Mouse (Mus musculus): Measurements from ENCODE around the gene Usp20.
"Not testable (repeated sequence)": the region's sequence is repeated elsewhere in the genome, so short reads cannot be mapped to it uniquely, and the experiment has no call there.

Usp20 gene

GRCm38 (mm10) chr2:30981790-30982513, at the start of gene Usp20, which contains the start of gene BC005624:
TSS of gene Usp20 (plus strand) at chr2:30982279.
TSS of gene BC005624 (minus strand) at chr2:30982201.
- DNase-seq (ENCODE audit: low read depth, low spot score) = peak; percentile 100

GRCm38 (mm10) chr2:30933032-30933431, 49.0 kb upstream of the Usp20 start:
- no peak for DNase-seq (ENCODE audit: low read depth, low spot score)

DNA sequence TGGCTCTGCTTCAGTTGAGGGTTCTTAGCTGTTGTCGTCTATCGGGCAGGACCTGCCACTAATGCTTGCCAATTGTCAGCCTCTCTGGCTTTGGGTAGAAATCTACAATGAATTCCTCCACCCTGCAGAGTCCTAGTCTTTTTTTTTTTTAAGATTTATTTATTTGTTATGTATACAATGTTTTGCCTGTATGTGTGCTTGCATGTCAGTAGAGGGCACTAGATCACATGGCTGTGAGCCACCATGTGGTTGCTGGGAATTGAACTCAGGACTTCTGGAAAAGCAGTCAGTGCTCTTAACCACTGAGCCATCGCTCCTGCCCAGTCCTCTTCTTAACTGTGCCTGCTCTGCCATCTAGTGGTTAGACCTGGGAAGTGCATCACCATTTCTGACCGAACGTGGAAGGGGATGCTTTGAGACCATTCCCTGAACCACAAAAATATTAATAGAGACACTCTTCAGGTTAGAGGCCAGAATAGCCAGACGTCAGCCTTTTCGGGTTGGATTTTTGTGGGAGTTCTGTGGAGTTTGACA, 48.1 kb upstream of the Usp20 start:
- peak; percentile 89 for DNase-seq (ENCODE audit: low read depth, low spot score)

DNA sequence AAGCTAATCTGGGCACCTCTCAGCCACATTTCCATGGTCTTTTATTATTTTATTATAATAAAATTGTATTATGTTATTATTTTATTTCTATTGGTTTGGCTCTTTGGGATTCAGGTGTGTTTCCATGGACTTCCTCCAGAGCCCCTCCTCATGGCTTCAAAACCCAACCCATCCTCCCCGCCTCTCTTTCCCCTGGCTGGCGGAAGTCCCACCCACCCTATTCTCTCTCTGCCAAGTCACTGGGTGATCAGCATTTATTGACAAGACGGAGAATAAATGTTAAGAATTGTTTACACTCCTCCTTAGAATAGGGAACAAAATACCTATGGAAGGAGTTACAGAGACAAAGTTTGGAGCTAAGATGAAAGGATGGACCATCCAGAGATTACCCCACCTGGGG, 45.3 kb upstream of the Usp20 start:
- no peak for DNase-seq (ENCODE audit: low read depth, low spot score)

GRCm38 (mm10) chr2:30937731-30938130, 44.3 kb upstream of the Usp20 start:
- no peak for DNase-seq (ENCODE audit: low read depth, low spot score)

DNA sequence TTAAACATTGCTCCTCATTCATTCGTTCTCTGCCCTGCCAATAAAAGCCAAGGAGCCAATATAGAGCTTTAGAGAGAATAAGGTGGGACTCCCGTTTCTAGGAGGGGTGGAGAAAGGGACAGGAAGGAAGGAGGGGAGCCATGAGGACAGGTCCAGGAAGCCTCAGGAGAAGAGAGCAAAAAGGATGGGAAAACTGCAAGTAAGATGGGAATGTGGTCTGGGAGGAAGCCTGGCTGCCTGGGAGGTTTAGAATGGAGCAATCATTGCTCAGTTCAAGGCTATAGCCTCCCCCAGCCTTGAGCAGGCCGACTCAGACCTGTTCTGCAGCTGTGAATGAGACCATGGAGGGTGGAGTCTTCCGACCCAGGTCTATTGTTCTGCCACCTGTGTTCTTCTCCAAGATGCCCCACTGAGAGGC, 43.5 kb upstream of the Usp20 start:
- DNase-seq (ENCODE audit: low read depth, low spot score) = peak; percentile 90

- DNase-seq (ENCODE audit: low read depth, low spot score) = no peak
Observed at GRCm38 (mm10) chr2:30941586-30941985, 40.5 kb upstream of the Usp20 start.

DNA sequence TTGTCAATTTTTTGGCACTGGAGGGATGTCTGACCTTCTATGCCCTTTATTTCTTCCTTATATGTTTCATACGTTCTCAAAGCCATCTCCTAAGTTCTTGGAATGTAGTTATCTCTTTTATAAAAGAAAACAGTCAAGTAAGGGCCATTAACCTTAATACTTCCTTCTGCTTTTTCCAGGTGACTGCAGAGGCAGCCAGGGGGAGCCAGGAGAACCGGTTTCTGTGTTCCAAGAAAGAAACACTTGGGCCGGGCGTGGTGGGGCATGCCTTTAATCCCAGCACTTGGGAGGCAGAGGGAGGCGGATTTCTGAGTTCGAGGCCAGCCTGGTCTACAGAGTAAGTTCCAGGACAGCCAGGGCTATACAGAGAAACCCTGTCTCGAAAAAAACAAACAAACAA, 40.0 kb upstream of the Usp20 start:
- not testable (repeated sequence) for DNase-seq (ENCODE audit: low read depth, low spot score)

DNA sequence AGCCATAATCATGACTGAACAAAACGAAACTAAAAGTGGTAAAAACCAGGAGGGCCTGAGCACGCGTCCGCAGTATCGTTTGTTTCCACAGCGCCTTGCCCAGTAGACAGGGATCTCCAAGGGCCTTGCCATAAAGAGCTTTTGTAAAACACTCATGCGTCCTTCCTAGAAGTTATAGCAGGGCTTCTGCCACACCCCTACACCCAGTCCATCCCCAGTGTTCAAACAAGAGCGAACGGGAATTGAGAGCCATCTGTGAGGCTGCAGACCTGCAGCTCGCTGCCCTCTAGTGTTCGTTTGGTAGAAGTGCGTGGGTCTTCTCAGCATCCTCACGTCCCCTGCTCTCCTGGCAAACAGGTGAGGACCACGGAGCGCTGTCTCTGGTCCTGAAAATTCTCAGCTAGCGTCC, 39.5 kb upstream of the Usp20 start:
- peak; percentile 97 for DNase-seq (ENCODE audit: low read depth, low spot score)

- DNase-seq (ENCODE audit: low read depth, low spot score) = no peak
Observed at GRCm38 (mm10) chr2:30952457-30952823, 29.6 kb upstream of the Usp20 start.

DNA sequence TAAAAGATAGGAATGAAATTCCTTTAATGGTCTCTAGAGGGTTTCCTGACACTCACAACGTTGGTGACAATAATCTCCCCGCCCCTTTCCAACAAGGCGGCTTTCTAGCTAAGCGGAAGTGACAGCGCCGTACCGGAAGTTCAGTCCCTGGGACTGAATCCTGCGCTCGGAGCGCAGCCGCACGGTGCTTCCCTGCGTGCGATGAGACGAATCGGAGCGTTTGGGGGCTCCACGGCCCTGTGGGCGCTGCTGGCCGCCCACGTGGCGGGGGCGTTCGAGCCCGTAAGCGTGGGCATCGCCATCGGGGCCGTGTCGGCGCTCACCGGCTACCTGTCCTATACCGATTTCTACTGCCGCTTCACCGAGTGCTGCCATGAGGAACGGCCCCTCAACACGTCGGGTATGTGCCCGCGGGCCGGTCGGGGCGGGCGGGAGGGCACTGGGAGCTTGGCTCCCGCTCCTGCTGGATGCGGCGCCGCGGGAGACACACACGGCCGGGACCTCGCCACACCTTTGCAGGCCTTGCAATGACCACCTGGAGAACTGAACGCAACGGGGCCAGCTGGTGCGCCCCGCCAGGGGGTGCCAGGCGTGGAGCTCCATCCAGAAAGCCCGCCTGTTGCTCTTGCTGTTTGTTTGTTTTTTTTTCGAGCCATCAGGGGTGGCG, 29.1 kb upstream of the Usp20 start, which contains the start of gene Tor1b:
Tor1b (plus strand) TSS at position 136 of the 667 bp plus-strand sequence.
- DNase-seq (ENCODE audit: low read depth, low spot score) = peak; percentile 97

GRCm38 (mm10) chr2:30954797-30955196, 27.3 kb upstream of the Usp20 start:
- no peak for DNase-seq (ENCODE audit: low read depth, low spot score)

DNA sequence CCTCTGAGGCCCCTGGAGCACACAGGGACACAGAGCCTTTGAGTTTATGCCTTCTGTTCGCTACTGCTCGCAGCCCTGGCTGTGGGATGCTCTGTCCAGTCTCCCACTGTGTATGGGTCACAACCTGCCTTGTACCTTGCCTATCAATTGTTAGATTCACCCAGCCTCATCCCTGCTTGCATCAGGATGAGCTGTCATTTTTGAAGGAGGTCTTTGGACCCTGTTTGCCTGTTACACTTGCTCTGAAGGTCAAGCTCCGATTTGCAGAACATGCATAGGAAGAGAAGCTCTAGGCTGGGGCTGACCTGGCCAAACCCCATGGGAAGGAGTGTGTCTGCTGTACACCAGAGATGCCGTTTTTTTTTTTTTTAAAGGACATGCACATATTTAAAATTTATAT, 24.6 kb upstream of the Usp20 start:
- no peak for DNase-seq (ENCODE audit: low read depth, low spot score)

DNA sequence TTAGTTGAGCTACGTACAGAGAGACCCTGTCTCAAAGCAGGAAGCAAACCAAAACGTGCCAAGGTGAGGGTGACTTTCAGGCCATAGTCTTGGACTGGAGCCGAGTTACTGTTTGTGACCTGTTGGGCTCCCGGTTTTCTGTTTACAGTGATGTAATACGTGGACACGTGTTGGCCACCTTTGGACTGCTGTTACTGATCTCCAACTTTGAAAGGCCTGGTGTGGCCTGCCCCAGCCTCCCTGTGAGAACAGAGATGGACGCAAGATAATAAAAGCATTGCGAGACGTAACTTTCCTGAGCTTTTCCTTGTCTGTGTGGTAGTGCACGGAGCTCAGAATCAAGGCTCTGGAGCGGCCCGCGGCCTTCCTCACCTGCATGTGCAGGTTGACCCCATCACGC, 23.4 kb upstream of the Usp20 start:
- no peak for DNase-seq (ENCODE audit: low read depth, low spot score)

DNA sequence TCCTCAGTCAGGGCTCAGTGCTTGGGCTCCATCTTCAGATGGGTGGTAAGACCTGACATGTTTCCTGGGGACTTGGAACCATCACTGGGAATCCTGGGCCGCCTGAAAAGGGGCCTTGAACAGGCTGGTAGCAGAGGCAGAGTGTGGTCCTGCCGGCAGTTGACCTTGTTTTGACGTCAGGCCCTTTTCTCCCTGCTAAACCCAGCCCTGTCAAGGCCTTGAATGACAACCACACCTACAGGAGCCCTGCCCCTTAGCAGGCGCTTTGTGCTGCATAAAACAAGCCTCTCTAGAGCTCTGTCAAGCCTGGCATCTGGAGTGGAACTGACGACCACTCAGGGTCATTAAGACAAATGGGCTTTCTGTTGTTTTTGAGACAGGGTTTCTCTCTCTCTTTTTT, 22.2 kb upstream of the Usp20 start:
- DNase-seq (ENCODE audit: low read depth, low spot score) = peak; percentile 60

DNA sequence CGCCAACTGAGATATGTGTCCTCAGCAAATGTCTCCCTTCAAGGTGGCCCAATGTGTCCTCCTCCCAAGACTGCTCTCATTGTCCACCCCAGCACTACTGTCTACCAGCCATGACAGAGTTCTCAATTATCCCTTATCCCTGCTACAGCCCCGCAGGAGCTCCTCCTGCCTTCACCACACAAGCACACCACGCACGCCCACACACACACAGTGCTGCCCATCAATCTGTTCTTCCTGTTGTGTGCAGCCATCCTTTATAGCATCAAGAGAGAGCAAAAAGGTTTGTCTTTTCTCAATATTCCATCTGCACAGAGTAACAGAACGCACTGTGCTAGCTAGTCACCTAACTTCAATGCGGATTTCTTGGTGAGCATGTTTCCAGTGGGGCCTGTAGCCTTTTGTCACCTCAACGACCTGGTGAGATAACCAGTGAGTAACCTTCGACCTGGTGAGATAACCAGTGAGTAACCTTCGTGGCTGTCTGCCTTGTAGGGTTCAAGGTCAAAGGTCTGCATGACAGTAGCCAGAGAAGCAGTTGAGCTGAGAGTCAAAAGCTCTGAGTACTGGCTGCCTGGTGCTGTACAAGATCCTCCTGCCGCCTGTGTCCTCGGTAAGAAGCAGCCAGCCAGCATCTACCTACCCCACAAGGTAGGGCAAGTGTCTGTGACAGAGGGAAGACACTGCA, 19.4 kb upstream of the Usp20 start:
- no peak for DNase-seq (ENCODE audit: low read depth, low spot score)

GRCm38 (mm10) chr2:30965627-30966026, 16.5 kb upstream of the Usp20 start:
- no peak for DNase-seq (ENCODE audit: low read depth, low spot score)

DNA sequence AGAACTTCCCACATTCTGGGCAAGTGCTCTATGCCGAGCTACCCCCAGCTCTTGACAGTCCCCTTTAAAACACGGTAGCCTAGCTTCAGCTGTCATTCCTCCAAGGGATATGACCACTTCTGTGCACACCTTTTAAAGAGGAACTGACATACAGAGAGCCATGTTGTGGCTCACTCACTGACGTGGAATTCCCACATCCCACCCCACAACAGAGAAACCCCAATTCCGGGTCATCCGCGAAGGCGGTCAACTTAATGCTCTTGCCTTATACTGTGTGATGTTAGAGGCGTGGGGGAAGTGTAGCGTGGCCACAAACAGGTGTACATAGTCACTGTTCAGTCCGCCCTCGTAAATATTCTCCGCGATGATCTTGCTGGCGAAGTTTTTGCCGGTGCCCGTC, 15.3 kb upstream of the Usp20 start:
- no peak for DNase-seq (ENCODE audit: low read depth, low spot score)

- peak; percentile 94 for DNase-seq (ENCODE audit: low read depth, low spot score)
Observed at GRCm38 (mm10) chr2:30967352-30968327, 14.4 kb upstream of the Usp20 start, which contains the start of gene Tor1a. TSS of gene Tor1a (minus strand) at chr2:30967933.

DNA sequence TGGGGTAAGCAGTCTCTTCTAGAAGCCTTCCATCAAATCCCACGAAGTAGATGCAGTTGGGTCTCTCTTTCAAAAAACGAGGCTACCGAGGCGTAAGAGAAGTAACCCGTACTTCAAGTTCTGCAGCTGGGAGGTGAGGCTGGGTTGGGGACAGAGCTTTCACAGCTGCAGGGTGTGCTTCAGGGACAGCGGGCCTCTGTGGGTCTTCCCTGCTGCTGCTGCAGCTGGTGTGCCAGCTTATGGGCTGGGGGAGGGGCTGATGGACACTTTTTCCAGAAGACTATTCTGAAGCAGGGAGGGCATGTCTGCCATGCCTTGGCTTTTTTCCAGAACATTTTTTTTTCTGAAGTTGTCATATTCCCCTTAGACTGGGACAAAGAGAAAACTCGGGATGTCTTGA, 945 bp downstream of the Usp20 start:
- no peak for DNase-seq (ENCODE audit: low read depth, low spot score)
